Mouse (Mus musculus) CH12.LX (cell line): ENCODE results near the gene Sesn2.

Experiments used
- CHD2 ChIP-seq: IDR thresholded peaks from 2 replicates; pipeline ENCODE4 v1.6.1; 2011; ENCODE audit warnings: low read length, improper control_type of control experiment
- CTCF ChIP-seq, 2 experiments: IDR thresholded peaks in 1 of 2; conservative IDR thresholded peaks in 1 of 2; 2 replicates each; pipeline ENCODE4 v1.5.1; 2011 to 2012; ENCODE audit warnings: low read depth in 2 of 2, low read length in 2 of 2, improper control_type of control experiment in 1 of 2, inconsistent platforms in 1 of 2, mild to moderate bottlenecking in 1 of 2, moderate library complexity in 1 of 2
- E2F4 ChIP-seq: IDR thresholded peaks from 2 replicates; pipeline ENCODE4 v1.6.1; 2011; ENCODE audit warnings: low read depth, low read length, improper control_type of control experiment; ENCODE audit not compliant: insufficient replicate concordance
- ELF1 ChIP-seq: IDR thresholded peaks from 2 replicates; pipeline ENCODE4 v1.6.1; 2014; ENCODE audit warnings: low read depth, mild to moderate bottlenecking, inconsistent platforms, low read length, improper control_type of control experiment
- EP300 ChIP-seq: IDR thresholded peaks from 2 replicates; pipeline ENCODE4 v1.6.1; 2011; ENCODE audit warnings: low read length, improper control_type of control experiment
- MAFK ChIP-seq: IDR thresholded peaks from 2 replicates; pipeline ENCODE4 v1.6.1; 2011; ENCODE audit warnings: low read length, improper control_type of control experiment; ENCODE audit not compliant: insufficient replicate concordance
- MAX ChIP-seq: IDR thresholded peaks from 2 replicates; pipeline ENCODE4 v1.6.1; 2011; ENCODE audit warnings: low read length, improper control_type of control experiment
- MXI1 ChIP-seq: IDR thresholded peaks from 2 replicates; pipeline ENCODE4 v1.6.1; 2011; ENCODE audit warnings: mild to moderate bottlenecking, low read depth, low read length, improper control_type of control experiment
- POLR2A ChIP-seq: IDR thresholded peaks from 2 replicates; pipeline ENCODE4 v1.6.1; 2011; ENCODE audit warnings: low read depth, mild to moderate bottlenecking, improper control_type of control experiment, low read length
- SMC3 ChIP-seq: IDR thresholded peaks from 2 replicates; pipeline ENCODE4 v1.6.1; 2011; ENCODE audit warnings: low read depth, low read length, improper control_type of control experiment
- TBP ChIP-seq: conservative IDR thresholded peaks from 2 replicates; pipeline ENCODE4 v1.6.1; 2011; ENCODE audit warnings: low read depth, low read length, improper control_type of control experiment

GRCm38 (mm10) chr4:132488521-132488920, 21.8 kb downstream of the Sesn2 start:
- no peak for TF ChIP-seq CTCF (conservative IDR thresholded peaks at IDR 0.05 in 1 of 2, IDR thresholded peaks at IDR 0.05 in 1 of 2; ENCODE audit: low read depth in 2 of 2, low read length in 2 of 2)
- TF ChIP-seq ELF1: no peak
- TF ChIP-seq TBP: no peak
- TF ChIP-seq CHD2: no peak
- TF ChIP-seq POLR2A: no peak
- TF ChIP-seq E2F4: no peak
- no peak for TF ChIP-seq MAFK
- no peak for TF ChIP-seq SMC3
- no peak for TF ChIP-seq EP300
- TF ChIP-seq MAX: no peak
- TF ChIP-seq MXI1: no peak
